Mouse (Mus musculus) adrenal gland, adult 8-10 months (tissue): Measurements from ENCODE around the gene Msmp. TPM values are rescaled to one million over a fixed set of nuclear protein-coding genes. Genes with fewer than 3 reads are reported as not detected.
"Not testable (repeated sequence)": the region's sequence is repeated elsewhere in the genome, so short reads cannot be mapped to it uniquely, and the experiment has no call there.

Experiments used
- DNase-seq: peaks from one replicate; pipeline ENCODE4 v3.0.0; 2022
- microRNA-seq, 2 experiments: library from miRNA; unstranded; fragments of <30 nt; microRNA quantifications; one replicate each; pipeline ENCODE4 v1.2.0; 2022
- total RNA-seq, 4 experiments: library from RNA; stranded (reverse); gene quantifications; 2 replicates each; pipeline ENCODE4 v1.2.4; 2022

Gene Msmp
- total RNA-seq, 4 experiments from 2014 or later = 2.0 to 2.7 (median 2.4) TPM

DNA sequence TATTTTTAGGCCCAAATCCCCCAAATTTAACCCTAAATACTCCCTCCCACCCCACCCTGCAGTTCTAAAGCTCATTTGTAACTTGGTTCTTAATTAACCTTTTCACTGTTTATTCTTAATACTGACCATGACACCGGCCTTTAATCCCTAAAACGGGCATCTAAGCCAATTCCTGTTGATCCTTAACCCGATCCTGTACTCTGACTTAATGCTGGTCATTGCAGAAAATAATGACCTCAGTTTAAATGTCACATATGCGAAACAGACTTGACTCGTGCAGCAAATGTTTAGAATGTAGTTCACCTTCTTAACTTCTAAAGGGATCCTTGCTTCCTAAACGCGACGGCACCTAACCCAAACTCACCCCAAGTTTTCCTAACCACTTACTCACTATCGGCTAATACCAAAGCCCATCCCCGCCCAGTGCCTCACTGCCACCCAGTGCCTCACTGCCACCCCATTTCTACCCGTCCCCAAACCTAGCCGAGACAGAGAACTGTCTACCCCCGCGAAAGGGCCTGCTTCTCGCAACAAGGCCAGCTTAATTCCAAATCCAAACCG lies 22.8 kb downstream of the Msmp start:
- DNase-seq = no peak

DNA sequence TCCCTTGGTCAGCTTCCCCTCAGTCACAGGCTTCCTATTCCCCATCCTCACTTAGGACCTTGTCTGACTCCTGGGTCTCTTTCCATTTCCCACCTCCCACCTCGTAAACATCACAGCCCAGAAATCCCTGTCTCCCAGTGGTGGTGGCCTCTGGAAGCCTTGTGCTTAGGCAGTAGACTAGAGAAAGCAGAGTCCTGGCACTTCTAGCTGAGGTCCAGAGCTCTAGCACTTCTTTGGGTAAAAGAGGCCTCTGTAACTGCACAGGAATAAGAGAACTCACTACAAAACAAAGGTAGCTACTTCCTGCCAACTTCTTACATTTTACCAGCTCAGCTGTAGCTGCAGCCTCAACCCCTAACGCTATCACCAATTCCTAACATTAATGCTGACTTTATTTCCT lies 23.3 kb downstream of the Msmp start:
- no peak for DNase-seq

DNA sequence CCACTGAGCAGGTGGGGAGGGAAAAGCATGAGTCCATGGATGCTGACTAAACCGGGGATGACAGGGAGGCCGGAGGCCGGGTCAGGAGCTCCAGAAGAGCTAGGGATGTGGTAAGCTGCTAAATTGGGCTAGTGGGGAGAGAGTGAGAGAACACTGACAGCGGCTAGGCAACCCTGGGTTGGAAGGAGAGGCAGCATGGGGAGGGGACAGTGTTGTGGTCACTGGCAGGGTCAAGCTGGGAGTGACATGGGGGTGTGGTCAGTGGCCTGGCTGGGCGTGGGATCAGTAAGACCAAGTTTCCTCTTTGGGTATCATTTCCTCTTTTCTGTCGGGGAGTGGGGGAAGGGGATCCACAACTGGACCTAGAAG lies 24.1 kb downstream of the Msmp start:
- peak; percentile 69 for DNase-seq

DNA sequence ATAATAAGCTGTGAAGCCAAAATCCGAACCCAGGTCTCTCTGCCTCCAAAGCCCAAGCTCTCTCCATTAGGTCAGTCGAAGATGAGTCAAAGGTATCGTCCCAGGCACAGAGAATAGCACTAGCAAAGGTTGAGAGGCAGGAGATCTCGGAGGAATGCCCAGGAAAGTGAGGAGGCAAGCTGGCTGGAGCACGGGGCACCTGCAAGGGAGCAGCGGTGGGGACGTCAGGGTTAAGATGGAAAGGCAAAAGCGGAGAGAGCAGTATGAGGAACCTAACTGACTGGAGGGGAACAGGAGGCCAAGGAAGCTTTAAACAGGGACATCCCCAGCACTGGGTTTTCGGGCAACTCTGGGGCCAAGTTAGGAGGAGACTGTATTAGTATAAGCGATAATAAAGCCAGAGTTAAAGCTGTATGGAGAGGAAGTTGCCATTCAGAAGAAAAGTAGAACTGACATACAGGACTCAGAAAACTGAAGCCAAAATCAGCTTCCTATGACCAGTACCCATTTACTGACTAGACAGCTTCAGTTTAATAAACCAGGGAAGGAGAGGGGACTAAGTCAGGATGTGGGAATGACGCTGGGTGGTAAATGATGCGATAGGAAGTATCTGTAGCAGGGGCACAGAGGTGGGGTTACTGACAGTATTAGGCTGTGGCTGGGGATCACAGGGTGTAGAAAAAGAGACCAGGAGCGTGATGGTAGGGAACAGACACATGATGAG lies 24.6 kb downstream of the Msmp start:
- no peak for DNase-seq

DNA sequence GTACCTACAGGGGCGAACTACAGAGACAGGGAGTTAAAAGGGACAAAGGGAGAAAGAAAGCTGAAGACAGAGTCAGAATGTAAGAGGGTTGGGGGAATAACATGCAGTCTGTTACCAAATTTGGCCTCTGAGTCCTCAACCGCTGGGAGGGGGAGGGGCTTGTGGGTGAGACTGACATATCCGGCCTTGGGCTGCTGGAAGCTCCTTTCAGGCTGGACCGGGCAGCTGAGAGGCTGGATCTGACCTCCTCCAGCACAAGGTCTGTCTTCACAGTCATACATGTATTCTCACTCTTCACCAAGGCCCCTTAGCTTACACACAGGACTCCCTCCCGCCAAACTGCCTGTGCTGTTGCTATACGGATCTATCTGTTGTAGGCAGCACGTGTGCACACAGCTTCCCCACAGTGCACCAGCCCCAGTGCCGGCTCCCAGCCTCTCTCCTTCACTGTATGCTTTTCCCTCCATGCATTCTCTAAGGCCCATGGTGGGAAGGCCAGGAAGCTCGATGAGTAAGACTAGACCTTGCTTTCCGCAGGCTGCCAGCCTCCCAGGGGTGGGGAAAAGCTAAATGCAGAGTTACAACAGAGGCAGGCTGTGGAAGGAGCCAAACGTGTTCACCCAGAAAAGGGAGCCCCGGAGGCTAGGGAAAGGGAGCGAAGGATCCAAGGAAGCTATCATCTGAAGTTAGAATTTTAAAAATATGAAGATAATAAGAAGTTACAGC lies 25.5 kb downstream of the Msmp start:
- peak; percentile 83 for DNase-seq

DNA sequence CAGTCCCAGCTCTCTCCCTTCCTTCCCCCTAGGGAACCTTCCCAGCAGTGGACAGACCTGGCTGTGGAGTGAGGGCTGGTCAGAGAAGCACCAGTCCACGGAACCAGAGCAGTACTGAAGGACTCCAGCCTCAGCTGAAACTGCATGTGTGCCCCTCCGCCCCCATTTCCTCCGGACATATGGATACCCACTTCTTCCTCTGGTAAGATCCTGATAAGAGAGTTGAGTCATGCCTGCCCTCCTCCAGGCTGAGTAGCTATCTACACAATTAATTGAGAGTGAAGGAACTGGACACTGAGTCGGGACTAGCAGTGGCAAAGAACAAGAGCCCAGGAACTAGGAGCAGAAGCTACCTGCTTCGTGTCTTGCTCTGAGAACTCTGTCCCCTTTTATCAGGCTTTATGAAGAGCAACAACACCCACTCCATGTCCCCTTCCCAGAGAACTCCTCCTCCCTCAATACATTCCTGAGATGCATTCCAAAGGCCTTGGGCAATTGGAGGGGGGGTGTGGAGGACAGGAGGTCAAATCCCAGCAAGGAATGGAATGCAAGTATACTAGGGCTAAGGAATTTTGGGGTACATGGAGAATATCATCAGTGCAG lies 26.2 kb downstream of the Msmp start:
- no peak for DNase-seq

DNA sequence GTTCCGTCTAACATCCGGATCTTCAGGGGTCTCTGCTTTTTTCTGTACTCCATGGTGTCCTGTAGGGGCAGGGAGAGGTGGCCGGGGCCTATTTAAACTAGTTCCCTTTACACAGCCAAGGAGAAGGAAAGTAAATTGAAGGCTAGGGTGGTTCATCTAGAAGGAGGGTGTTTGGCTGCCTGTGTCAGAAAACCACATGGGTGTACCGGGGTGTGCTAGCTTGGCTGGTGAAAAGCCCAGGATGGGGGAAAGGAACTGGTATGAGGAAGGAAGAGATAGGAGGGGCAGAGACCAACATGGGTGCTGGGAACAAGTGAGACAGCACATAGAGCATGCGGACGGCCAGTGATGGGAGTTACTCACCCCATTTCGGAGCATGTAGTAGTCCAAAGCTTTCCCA lies 28.4 kb downstream of the Msmp start:
- no peak for DNase-seq

DNA sequence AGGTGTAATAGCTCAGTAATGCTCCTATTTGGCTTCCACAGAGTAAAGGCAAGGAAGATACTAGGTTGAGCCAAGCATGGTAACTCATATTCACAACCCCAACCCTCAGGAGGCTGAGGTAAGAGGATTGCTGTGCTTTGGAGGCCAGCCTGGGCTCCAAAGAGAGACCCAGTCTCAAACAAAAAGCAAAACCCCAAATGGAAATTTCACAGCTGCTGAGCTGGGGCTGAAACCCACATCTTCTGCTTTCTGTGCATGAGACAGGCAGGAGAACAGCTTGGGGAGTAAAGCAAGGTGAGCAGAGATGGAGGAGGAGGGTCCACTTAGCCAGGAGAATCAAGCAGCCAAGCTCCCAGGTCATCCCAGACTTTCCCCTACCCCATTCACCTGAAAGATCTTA lies 30.4 kb downstream of the Msmp start:
- DNase-seq = no peak

DNA sequence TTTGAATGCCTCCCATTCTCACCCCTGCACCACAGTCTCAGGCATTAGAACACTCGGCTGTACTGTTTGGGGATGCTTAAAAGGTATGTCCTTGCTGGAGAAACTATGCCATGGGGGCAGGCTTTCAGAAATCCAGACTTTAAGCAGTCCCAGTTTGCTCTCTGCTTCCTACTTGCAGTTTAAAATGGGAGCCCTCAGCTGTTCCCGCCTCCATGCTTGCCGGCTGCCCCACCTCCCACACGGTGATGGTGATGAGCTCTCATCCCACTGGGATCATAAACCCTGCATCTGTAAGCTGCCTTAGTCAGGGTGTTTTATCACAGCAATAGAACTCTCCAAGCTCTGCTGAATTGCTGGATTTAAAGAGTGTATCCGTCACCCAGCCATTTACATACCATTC lies 31.9 kb downstream of the Msmp start:
- no peak for DNase-seq

DNA sequence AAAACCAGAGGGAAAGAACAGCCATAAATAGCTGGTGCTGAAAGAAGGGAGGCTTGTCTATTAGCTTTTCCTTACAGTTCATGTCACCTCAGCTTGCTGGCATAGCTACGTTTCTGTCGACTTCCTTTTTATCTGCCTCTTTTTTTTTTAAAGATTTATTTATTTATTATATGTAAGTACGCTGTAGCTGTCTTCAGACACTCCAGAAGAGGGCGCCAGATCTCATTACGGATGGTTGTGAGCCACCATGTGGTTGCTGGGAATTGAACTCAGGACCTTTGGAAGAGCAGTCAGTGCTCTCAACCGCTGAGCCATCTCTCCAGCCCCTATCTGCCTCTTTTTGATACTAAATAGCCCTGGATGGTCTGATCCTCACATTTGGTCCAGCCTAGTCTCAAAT lies 32.4 kb downstream of the Msmp start:
- not testable (repeated sequence) for DNase-seq

DNA sequence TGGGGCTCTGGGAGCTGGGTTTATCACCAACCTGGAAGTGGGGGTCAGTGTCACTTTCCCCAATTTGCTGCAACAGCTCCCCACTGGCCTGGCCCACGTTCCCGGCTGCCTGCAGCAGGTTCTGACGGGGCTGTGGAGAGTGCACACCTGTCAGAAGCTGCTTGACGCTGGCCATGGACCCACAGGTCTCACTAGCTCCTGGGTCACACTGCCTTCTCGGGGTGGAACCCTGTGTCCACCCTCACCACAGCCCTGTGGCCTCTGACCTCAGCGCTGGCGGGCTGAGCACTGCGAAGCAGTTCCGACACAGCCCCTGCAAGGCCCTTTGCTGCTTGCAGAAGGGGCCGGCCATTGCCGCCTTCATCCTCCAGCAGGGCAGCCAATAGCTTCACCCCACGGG lies 35.2 kb downstream of the Msmp start:
- no peak for DNase-seq

DNA sequence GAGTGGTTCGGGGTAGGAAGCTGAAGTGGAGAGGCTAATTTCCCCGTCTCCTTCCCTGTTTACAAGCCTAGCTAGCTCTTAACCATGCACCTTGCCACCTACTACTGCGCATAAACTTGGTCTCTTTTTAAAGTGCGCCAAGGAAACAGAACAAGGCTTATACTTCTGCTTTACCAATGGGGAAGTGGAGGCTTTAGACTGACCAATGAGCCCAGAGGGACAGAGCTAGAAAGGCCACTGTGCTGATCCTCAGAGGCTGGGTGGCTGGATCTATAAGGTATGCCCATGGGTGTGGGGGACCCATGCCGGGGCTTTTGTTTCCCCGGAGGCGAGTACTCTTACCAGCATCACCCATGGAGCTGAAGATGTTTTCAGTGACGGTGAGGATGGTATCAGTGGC lies 37.1 kb downstream of the Msmp start:
- DNase-seq = no peak

DNA sequence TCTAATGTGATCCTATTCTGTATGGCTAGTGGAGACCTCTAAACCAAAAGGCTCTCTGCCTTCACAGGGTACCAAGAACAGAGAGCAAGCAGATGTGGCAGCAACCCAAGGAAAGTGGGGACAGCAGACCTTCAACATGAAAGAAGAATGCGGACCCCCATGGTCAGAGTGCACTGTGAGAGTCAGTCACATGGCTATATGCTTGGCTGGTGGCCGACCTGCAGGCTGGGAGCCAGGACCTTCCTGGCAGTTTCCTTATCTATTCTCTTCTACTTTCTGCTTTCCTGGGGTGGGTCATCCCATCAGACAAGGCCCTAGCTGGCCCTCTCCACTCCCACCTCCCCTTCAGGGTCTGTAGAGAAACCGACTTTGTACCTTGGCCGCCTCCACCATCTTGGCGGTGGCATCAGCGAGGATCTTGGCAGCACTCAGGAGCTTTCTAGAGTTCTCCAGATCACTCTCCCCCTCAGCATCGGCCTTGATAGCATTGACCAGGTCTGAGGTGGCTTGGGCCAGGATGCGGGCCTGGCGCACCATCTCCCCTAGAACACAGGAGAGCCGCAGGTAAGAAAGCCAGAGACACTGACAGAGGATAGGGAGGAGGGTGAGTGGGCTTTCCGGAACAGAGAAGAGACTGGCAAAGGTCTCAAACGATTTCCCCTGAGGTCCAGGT lies 37.8 kb downstream of the Msmp start:
- peak; percentile 70 for DNase-seq

DNA sequence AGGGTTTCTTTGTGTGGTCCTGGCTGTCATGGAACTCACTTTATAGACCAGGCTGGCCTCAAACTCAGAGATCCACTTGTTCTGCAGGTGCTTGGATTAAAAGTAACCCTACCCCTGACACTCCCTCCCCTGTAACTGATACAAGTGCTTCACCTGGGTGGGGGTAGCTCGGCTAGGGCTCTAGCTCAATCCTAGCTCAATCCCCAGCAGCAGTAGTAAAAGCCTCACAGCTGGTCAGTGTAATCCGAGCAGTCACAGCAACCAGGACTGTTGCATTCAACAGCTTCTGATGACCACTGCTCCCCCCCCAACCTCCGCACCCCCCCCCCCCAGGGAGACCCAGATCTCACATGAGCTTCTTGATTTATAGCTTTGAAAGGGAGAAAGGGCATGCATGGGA lies 42.2 kb downstream of the Msmp start:
- DNase-seq = no peak

DNA sequence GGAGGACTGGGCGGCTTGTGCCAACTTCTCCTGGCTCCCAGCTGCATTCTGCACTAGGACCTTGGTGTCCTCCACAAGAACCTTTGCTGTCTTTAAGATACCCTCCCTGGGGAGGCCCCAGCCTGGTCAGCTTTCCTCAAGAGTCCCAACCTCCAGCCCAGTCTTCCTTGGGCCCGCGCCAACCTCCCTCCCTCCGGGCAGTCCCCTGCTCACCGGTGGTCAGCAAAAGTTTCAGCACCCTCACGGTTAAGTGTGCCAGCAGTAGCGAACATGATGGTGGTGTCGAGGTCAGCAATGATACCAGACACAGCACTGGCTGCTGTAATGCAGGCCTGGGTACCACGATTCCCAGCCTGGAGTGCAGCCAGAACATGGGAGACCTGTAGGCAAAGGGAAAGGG lies 48.3 kb downstream of the Msmp start:
- no peak for DNase-seq

DNA sequence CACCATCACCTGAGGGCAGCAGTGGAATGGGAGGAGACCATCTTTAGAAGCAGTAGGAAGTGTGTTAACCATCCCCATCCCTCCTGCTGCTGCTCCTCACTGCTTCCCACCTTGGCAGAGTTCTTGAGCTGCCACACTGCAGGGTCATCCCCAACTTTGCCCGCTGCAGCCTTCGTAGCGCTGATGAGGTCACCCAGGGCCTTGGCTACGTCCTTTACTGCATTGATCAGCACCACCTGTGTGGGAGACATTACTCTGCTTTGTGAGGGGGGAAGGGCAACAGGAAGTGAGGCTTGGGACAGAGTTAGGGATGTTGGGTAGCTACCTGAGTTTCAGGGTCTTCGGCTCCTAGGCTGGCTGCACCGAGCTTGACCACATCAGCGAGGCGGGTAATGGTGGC lies 48.7 kb downstream of the Msmp start:
- DNase-seq = no peak

DNA sequence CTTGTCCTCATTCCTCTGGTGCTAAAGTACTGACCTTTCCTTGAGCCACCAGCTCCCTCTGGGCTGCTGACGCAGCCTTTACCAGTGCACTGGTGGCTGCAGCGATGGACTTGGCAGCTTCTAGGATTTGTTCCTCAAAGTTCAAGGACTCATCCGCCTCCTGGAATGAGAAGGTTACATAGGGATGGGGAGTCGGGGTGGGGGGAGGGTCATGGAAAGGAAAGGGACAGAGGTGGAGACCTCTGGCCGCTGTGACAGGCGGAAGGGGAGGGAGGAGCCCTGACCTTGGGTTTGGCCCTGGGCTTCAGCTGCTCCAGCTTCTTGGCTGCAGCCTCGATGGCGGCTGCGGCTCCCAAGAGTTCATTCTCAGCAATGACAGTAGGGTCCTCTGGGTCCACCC lies 51.0 kb downstream of the Msmp start:
- peak; percentile 88 for DNase-seq

Small RNA genes lying within 50 kb of the gene (microRNA-seq; reads per million reads assigned to microRNA genes)
- gene Gm25262 = 0.18 to 0.34 reads per million in 2 experiments

Other genes starting within 250 kb of the Msmp start
- gene Rusc2, start 202.5 kb downstream of the Msmp start, total RNA-seq = 10 to 100 TPM; 38.8 to 46.9 (median 43.2) TPM
- not detected for gene Fam166b, start 155.4 kb downstream of the Msmp start, total RNA-seq
- gene Tesk1, start 142.6 kb downstream of the Msmp start, total RNA-seq = 10 to 100 TPM; 55.1 to 64.9 (median 59.3) TPM
- 1 to 10 TPM; 1.6 to 5.6 (median 4.9) TPM for gene Cd72, start 129.9 kb downstream of the Msmp start, total RNA-seq
- gene Sit1, start 100.8 kb downstream of the Msmp start, total RNA-seq = under 1 TPM in 1 of 4 experiments, not detected in 3; 0.48 TPM
- gene Ccdc107, start 91.6 kb downstream of the Msmp start, total RNA-seq = 10 to 100 TPM; 60.5 to 81.9 (median 64.0) TPM
- gene Arhgef39, start 84.8 kb downstream of the Msmp start, total RNA-seq = 1 to 10 TPM in 2 of 4 experiments, under 1 TPM in 2; 0.73 to 2.0 (median 1.2) TPM
- gene Car9, start 77.5 kb downstream of the Msmp start, total RNA-seq = under 1 TPM in 3 of 4 experiments, not detected in 1; 0.32 to 0.68 (median 0.56) TPM
- 10 to 100 TPM; 32.3 to 89.4 (median 52.6) TPM for gene Tpm2, start 60.7 kb downstream of the Msmp start, total RNA-seq
- 100 to 1,000 TPM; 141 to 201 (median 150) TPM for gene Creb3, start 22.2 kb downstream of the Msmp start, total RNA-seq
- 100 to 1,000 TPM; 249 to 319 (median 289) TPM for gene Tln1, start 21.8 kb downstream of the Msmp start, total RNA-seq
- 10 to 100 TPM; 41.0 to 66.1 (median 56.9) TPM for gene Rgp1, start 5.8 kb downstream of the Msmp start, total RNA-seq
- 10 to 100 TPM; 11.1 to 19.1 (median 15.7) TPM for gene Gba2, start 5.6 kb downstream of the Msmp start, total RNA-seq
- 10 to 100 TPM; 29.6 to 78.6 (median 54.0) TPM for gene Npr2, start 47.4 kb upstream of the Msmp start, total RNA-seq
- gene Spag8, start 69.1 kb upstream of the Msmp start, total RNA-seq = 1 to 10 TPM in 3 of 4 experiments, under 1 TPM in 1; 0.58 to 2.3 (median 1.4) TPM
- gene Hint2, start 72.0 kb upstream of the Msmp start, total RNA-seq = 100 to 1,000 TPM in 1 of 4 experiments, 10 to 100 TPM in 3; 80.8 to 112 (median 97.8) TPM
- 10 to 100 TPM in 2 of 4 experiments, 1 to 10 TPM in 2; 6.0 to 10.9 (median 8.3) TPM for gene Tmem8b, start 84.5 kb upstream of the Msmp start, total RNA-seq
- under 1 TPM; 0.14 to 0.67 (median 0.41) TPM for gene Fam221b, start 84.7 kb upstream of the Msmp start, total RNA-seq
- gene Olfr70, start 116.3 kb upstream of the Msmp start, total RNA-seq = not detected
- gene Olfr71, start 125.8 kb upstream of the Msmp start, total RNA-seq = not detected
- 1 to 10 TPM; 1.4 to 4.8 (median 2.6) TPM for gene Hrct1, start 142.7 kb upstream of the Msmp start, total RNA-seq
- 1 to 10 TPM; 1.6 to 2.3 (median 1.9) TPM for gene Spaar, start 145.5 kb upstream of the Msmp start, total RNA-seq
- not detected for gene Olfr159, start 186.5 kb upstream of the Msmp start, total RNA-seq
- not detected for gene Olfr156, start 239.4 kb upstream of the Msmp start, total RNA-seq